Mouse (Mus musculus): Measurements from ENCODE around the gene Cabp7.

- TF ChIP-seq CTCF (IDR thresholded peaks at IDR 0.05; ENCODE audit: low read depth, low read length) = no peak
- TF ChIP-seq POLR2AphosphoS5 (IDR thresholded peaks at IDR 0.05; ENCODE audit: insufficient replicate concordance, low read depth, low read length) = no peak
These were observed 29.9 kb downstream of the Cabp7 start for GRCm38 (mm10) chr11:4716530-4717236.

Data from G1E (cell line).